Mouse (Mus musculus) midbrain, postnatal 0 days (tissue): Measurements from ENCODE around the gene Trappc10. TPM values are rescaled to one million over a fixed set of nuclear protein-coding genes. Genes with fewer than 3 reads are reported as not detected.
A peak's percentile ranks its signal among the peaks of the same experiment; 100 is the strongest.

Experiments
- ATAC-seq: fragments of 200-750 bp; cut with Nextera tagmentation; 2 replicates; pipeline ENCODE4 v1.8.0; 2017; ENCODE audit warnings: moderate number of reproducible peaks, mild to moderate bottlenecking, moderate TSS enrichment, moderate library complexity; ENCODE audit not compliant: low FRiP score
- DNase-seq: peaks from one replicate; pipeline ENCODE4 v3.0.0-alpha.2; 2015; ENCODE audit warnings: low spot score
- H3K27ac ChIP-seq: fragments of 300-500 bp; sonication (generic); 2 replicates; pipeline ENCODE4 v1.5.1; 2014; ENCODE audit warnings: low read depth, mild to moderate bottlenecking, low read length, mixed read lengths
- H3K27me3 ChIP-seq: fragments of 300-500 bp; sonication (generic); 2 replicates; pipeline ENCODE4 v1.6.1; 2014; ENCODE audit warnings: low read length, control low read depth, mixed read lengths; ENCODE audit not compliant: insufficient read depth
- H3K36me3 ChIP-seq: fragments of 300-500 bp; sonication (generic); 2 replicates; pipeline ENCODE4 v1.6.1; 2014; ENCODE audit warnings: low read length, control low read depth, mixed read lengths; ENCODE audit not compliant: insufficient read depth
- H3K4me1 ChIP-seq: fragments of 300-500 bp; sonication (generic); 2 replicates; pipeline ENCODE4 v1.6.1; 2014; ENCODE audit warnings: mild to moderate bottlenecking, control low read depth, antibody characterized with exemption, low read length, mixed read lengths; ENCODE audit not compliant: insufficient read depth
- H3K4me2 ChIP-seq: fragments of 300-500 bp; sonication (generic); 2 replicates; pipeline ENCODE4 v1.6.1; 2014; ENCODE audit warnings: low read depth, mild to moderate bottlenecking, low read length, mixed read lengths; ENCODE audit not compliant: poor library complexity, severe bottlenecking
- H3K4me3 ChIP-seq: fragments of 300-500 bp; sonication (generic); 2 replicates; pipeline ENCODE4 v1.5.1; 2014; ENCODE audit warnings: low read depth, mild to moderate bottlenecking, low read length, moderate library complexity
- H3K9ac ChIP-seq: fragments of 300-500 bp; sonication (generic); replicated peaks from 2 replicates; pipeline ENCODE4 v1.6.1; 2014; ENCODE audit warnings: mild to moderate bottlenecking, low read length, moderate library complexity, mixed read lengths; ENCODE audit not compliant: poor library complexity, severe bottlenecking
- H3K9me3 ChIP-seq: fragments of 300-500 bp; sonication (generic); 2 replicates; pipeline ENCODE4 v1.6.1; 2016; ENCODE audit warnings: low read length, control low read depth
- CTCF ChIP-seq: IDR thresholded peaks from 2 replicates; pipeline ENCODE4 v1.5.1; 2016; ENCODE audit warnings: antibody characterized with exemption, mild to moderate bottlenecking
- WGBS: fragments of 180-500 bp; shearing (Covaris S2); extraction: QIAGEN DNeasy Blood & Tissue Kit; methylation state at CpG from one replicate; pipeline ENCODE4 v1.1.7; 2014; 5-methylcytosine and 5-hydroxymethylcytosine counted together
- polyA plus RNA-seq: library from polyadenylated mRNA; unstranded; fragments of >200 nt; fragmentation: Nextera tagmentation; extraction: Ambion mirVana; gene quantifications from 2 replicates; pipeline ENCODE4 v1.2.1, GENCODE M21; 2015
- total RNA-seq: library from RNA; depleted of rRNA; stranded (reverse); fragments of >200 nt; gene quantifications from 2 replicates; pipeline ENCODE4 v1.2.3, GENCODE M21; 2014

Gene Trappc10
- total and polyA plus RNA-seq, 2 experiments from 2014 or later: 42.2 to 102 TPM

DNA sequence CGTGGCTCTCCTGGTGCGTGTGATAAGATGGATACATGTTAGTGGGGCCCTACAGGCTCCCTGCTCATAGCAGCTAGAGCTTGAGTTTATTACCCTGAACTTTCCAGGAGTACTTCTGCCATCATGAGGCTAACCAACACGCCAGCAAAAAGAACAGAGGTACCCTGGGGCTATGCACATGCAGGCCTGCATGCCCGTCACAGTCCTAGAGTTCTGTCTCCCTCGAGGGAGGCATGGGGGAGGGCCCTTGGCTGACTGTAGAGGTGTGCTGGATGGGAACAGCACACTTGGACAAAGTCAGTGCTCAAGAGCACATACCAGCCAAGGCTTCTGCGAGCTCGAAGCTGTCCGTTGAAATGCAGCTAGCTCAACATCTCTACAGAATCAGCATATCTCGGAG lies 36.0 kb upstream of the Trappc10 start:
- no peak overlapping the region for H3K4me3 ChIP-seq
- TF ChIP-seq CTCF: no peak

GRCm38 (mm10) chr10:78279210-78279609 lies 34.8 kb upstream of the Trappc10 start:
- H3K4me2 ChIP-seq: no peak overlapping the region
- H3K9me3 ChIP-seq: no peaks in the 10 kb centered on the region
- 37% methylated on average over 8 of the region's 8 CpGs for WGBS
- H3K4me3 ChIP-seq: no peak overlapping the region
- peaks cover 70% of the 10 kb centered on the region for H3K36me3 ChIP-seq
- peak; percentile 68 for ATAC-seq
- no peak overlapping the region for H3K9ac ChIP-seq
- peak; percentile 92 for TF ChIP-seq CTCF
- no peaks in the 10 kb centered on the region for H3K4me1 ChIP-seq
- no peaks in the 10 kb centered on the region for H3K27me3 ChIP-seq
- no peak overlapping the region for H3K27ac ChIP-seq
- peak; percentile 88 for DNase-seq

More for the DNA sequence above, 36.0 kb upstream of the Trappc10 start:
- no peak for ATAC-seq
- Histone ChIP-seq H3K27me3 (no peaks in the 10 kb centered on the region), H3K9ac (no peak overlapping the region), H3K9me3 (no peaks in the 10 kb centered on the region), H3K36me3 (peaks cover 71% of the 10 kb centered on the region), H3K4me1 (no peaks in the 10 kb centered on the region), H3K27ac (no peak overlapping the region), H3K4me2 (no peak overlapping the region)
- 87% methylated on average over 9 of the region's 9 CpGs for WGBS
- no peak for DNase-seq

DNA sequence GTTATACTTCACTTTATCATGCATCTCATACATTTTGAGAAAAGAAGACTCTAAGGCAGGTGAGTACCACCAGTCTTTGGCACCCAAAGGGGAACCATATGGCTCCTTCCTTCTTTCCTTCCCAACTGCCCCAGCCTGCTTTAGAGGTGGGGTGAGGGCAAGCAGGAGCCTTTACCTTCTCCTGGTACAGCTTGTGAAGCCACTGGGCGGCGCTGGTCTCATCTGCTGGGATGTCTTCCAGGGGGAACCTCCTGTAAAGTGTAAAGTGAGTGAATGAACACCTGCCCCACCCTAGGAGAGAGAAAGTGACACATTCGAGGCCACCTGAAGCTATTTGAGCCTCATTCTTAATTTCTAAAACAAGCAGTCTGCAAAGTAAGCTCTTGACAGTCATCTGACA lies 33.4 kb upstream of the Trappc10 start:
- no peak overlapping the region for H3K27ac ChIP-seq
- H3K9ac ChIP-seq: no peak overlapping the region
- WGBS: 73% methylated on average over 3 of the region's 3 CpGs
- peaks cover 69% of the 10 kb centered on the region for H3K36me3 ChIP-seq
- no peaks in the 10 kb centered on the region for H3K27me3 ChIP-seq
- DNase-seq (no peak), ATAC-seq (no peak)
- no peak; the same call in 1 of the 2 replicates for TF ChIP-seq CTCF
- H3K4me3 ChIP-seq: no peak overlapping the region
- no peaks in the 10 kb centered on the region for H3K9me3 ChIP-seq
- no peak overlapping the region for H3K4me2 ChIP-seq
- no peaks in the 10 kb centered on the region for H3K4me1 ChIP-seq

DNA sequence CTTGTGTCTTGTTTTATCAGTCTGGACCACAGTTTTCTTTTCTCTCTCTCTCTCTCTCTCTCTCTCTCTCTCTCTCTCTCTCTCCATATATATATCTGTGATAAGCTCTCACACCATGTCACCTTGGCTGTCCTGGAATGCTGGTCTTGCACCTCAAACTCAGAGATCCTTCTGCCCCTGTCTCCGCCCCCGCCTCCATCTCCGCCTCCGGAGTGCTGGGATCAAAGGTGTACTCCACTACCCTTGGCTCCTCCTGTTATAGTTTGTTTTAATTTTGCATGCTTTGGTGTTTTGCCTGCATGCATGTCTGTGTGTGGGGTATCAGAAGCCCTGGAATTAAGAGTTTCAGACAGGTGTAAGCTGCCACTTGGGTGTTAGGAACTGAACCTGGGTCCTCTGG lies 31.8 kb upstream of the Trappc10 start:
- no peak overlapping the region for H3K27ac ChIP-seq
- TF ChIP-seq CTCF: no peak
- WGBS: 96% methylated on average over 4 of the region's 4 CpGs
- H3K27me3 ChIP-seq: no peaks in the 10 kb centered on the region
- no peak overlapping the region for H3K4me2 ChIP-seq
- H3K4me3 ChIP-seq: no peak overlapping the region
- DNase-seq (no peak), ATAC-seq (no peak)
- no peaks in the 10 kb centered on the region for H3K9me3 ChIP-seq
- H3K9ac ChIP-seq: no peak overlapping the region
- no peaks in the 10 kb centered on the region for H3K4me1 ChIP-seq
- peaks cover 60% of the 10 kb centered on the region for H3K36me3 ChIP-seq

DNA sequence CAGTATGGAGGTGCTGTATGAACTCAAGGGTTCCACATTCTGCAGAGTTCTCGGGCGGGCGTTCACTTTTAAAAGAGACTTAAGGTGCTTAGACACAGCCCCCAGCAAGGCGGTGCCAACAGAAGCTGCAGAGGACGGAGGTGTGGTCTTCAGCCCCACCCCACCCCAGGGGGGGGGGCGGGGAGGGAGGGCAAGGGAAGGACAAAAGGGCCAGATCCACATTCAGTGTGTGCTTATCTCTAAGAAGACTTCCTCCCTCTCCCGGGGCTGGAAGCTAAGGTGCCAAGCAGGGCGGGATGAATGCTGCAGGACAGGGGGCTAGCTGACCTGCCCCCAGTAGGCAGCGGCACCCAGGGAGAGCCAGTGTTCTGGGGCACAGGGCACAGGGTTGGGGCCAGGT lies 28.5 kb upstream of the Trappc10 start:
- Histone ChIP-seq H3K4me1 (no peaks in the 10 kb centered on the region), H3K9ac (no peak overlapping the region), H3K36me3 (peaks cover 47% of the 10 kb centered on the region), H3K4me3 (no peak overlapping the region), H3K4me2 (no peak overlapping the region), H3K27ac (no peak overlapping the region), H3K9me3 (no peaks in the 10 kb centered on the region), H3K27me3 (no peaks in the 10 kb centered on the region)
- ATAC-seq (no peak), DNase-seq (no peak)
- no peak for TF ChIP-seq CTCF
- 37% methylated on average over 8 of the region's 9 CpGs for WGBS

- H3K4me2 ChIP-seq: no peak overlapping the region
- peak; percentile 26; the same call in 1 of the 2 replicates for TF ChIP-seq CTCF
- WGBS: 78% methylated on average over 3 of the region's 3 CpGs
- peaks cover 2% of the 10 kb centered on the region for H3K36me3 ChIP-seq
- no peak overlapping the region for H3K9ac ChIP-seq
- ATAC-seq (no peak), DNase-seq (no peak)
- H3K4me3 ChIP-seq: no peak overlapping the region
- H3K27me3 ChIP-seq: no peaks in the 10 kb centered on the region
- H3K9me3 ChIP-seq: no peaks in the 10 kb centered on the region
- no peak overlapping the region for H3K27ac ChIP-seq
- no peaks in the 10 kb centered on the region for H3K4me1 ChIP-seq
Measured at GRCm38 (mm10) chr10:78265881-78266280, 21.4 kb upstream of the Trappc10 start.
